Comparison of ENCODE assay signal across 8 mouse cellular contexts in genomic region chr11:51290066-51290955, GRCm38 (mm10). TPM values are rescaled to one million over a fixed set of nuclear protein-coding genes. Genes with fewer than 3 reads are reported as not detected.
DNase-seq lines count a peak whose midpoint lies in the region; ATAC-seq and TF ChIP-seq lines count a peak whose summit lies in the region.

No protein-coding gene starts in this region.

- peak overlapping the region; percentile 74 for H3K4me3 ChIP-seq in intestine, embryonic 15.5 days (replicated peaks)
- H3K4me3 ChIP-seq in liver, embryonic 14.5 days (ENCODE audit: insufficient read depth in 1 of 2, low read depth in 2 of 2, low read length in 2 of 2) = peak overlapping the region; percentile 32 to 59
- peak overlapping the region; percentile 60 for H3K4me3 ChIP-seq in neural tube, embryonic 15.5 days (replicated peaks)

- 2% methylated on average over 51 of the region's 74 CpGs for WGBS in intestine, embryonic 15.5 days
- 3% methylated on average over 73 of the region's 74 CpGs for WGBS in liver, embryonic 14.5 days (ENCODE audit: insufficient replicate concordance)
- WGBS in neural tube, embryonic 15.5 days = 2% methylated on average over 73 of the region's 74 CpGs

- H3K4me2 ChIP-seq in intestine, embryonic 15.5 days (replicated peaks) = peak overlapping the region; percentile 86
- peak overlapping the region; percentile 71 for H3K4me2 ChIP-seq in liver, embryonic 14.5 days (ENCODE audit: low read depth)
- peak overlapping the region; percentile 99 for H3K4me2 ChIP-seq in neural tube, embryonic 15.5 days

- DNase-seq in cerebellum, postnatal 10 days = peak; percentile 58 to 64
- DNase-seq in adrenal gland, postnatal 14 days = peak; percentile 79
- peak; percentile 66 for DNase-seq in gastrocnemius, postnatal 10 days
- DNase-seq in liver, embryonic 14.5 days (ENCODE audit: low read depth in 3 of 3, low spot score in 3 of 3) = no peak
- peak; percentile 18 for DNase-seq in urinary bladder, postnatal 25 days (ENCODE audit: low spot score)

- ATAC-seq in cerebellum, adult (ENCODE audit: insufficient number of reproducible peaks, low FRiP score, low TSS enrichment) = no peak; the same call in 1 of the 2 replicates
- ATAC-seq in intestine, embryonic 15.5 days = peak; percentile 87
- ATAC-seq in liver, embryonic 14.5 days (ENCODE audit: insufficient read depth) = no peak; the same call in 1 of the 2 replicates
- ATAC-seq in neural tube, embryonic 15.5 days (ENCODE audit: low FRiP score) = peak; percentile 83

- H3K27ac ChIP-seq in intestine, embryonic 15.5 days = peak overlapping the region; percentile 81
- H3K27ac ChIP-seq in liver, embryonic 14.5 days = no peak overlapping the region
- peak overlapping the region; percentile 41; the same call in 1 of the 2 replicates for H3K27ac ChIP-seq in neural tube, embryonic 15.5 days (replicated peaks)

- H3K36me3 ChIP-seq in intestine, embryonic 15.5 days = no peaks in the 10 kb centered on the region
- H3K36me3 ChIP-seq in liver, embryonic 14.5 days (replicated peaks; ENCODE audit: control insufficient read depth, insufficient read depth, low read depth) = no peaks in the 10 kb centered on the region
- peaks cover 1% of the 10 kb centered on the region; the same call in 1 of the 2 replicates for H3K36me3 ChIP-seq in neural tube, embryonic 15.5 days

- no peak for TF ChIP-seq EP300 in liver, embryonic 14.5 days (IDR thresholded peaks at IDR 0.05; ENCODE audit: low read depth)

- 0 out of 2 replicates have a peak, but pooled peaks cover 11% of the 10 kb centered on the region for H3K4me1 ChIP-seq in intestine, embryonic 15.5 days (replicated peaks)
- no peaks in the 10 kb centered on the region for H3K4me1 ChIP-seq in liver, embryonic 14.5 days (replicated peaks; ENCODE audit: control insufficient read depth in 2 of 2, insufficient read depth in 2 of 2, low read length in 1 of 2)
- peaks cover 19% of the 10 kb centered on the region for H3K4me1 ChIP-seq in neural tube, embryonic 15.5 days

- H3K9me3 ChIP-seq in intestine, embryonic 15.5 days = no peaks in the 10 kb centered on the region
- H3K9me3 ChIP-seq in liver, embryonic 14.5 days (ENCODE audit: control insufficient read depth, low read length) = no peaks in the 10 kb centered on the region
- H3K9me3 ChIP-seq in neural tube, embryonic 15.5 days (replicated peaks) = no peaks in the 10 kb centered on the region

- no peaks in the 10 kb centered on the region for H3K27me3 ChIP-seq in intestine, embryonic 15.5 days (replicated peaks)
- H3K27me3 ChIP-seq in liver, embryonic 14.5 days (ENCODE audit: control insufficient read depth, insufficient read depth, low read length) = peaks cover 26% of the 10 kb centered on the region
- H3K27me3 ChIP-seq in neural tube, embryonic 15.5 days (replicated peaks) = peaks cover 18% of the 10 kb centered on the region

- no peak for TF ChIP-seq CTCF in liver, embryonic 14.5 days (IDR thresholded peaks at IDR 0.05; ENCODE audit: low read depth)

- peak overlapping the region; percentile 66 for H3K9ac ChIP-seq in intestine, embryonic 15.5 days
- H3K9ac ChIP-seq in liver, embryonic 14.5 days (replicated peaks) = no peak overlapping the region
- H3K9ac ChIP-seq in neural tube, embryonic 15.5 days (replicated peaks) = peak overlapping the region; percentile 58

RNA-seq across cellular contexts. Expression of gene Col23a1, which starts 0.6 kb away (rescaled TPM):
- 7.2 and 7.5 TPM in 2 replicates for total RNA-seq in adrenal gland, postnatal 14 days (2021)
- 10 to 100 TPM; 12.0 to 15.2 TPM for total RNA-seq in gastrocnemius, postnatal 10 days (2021)
- 17.7 and 19.2 TPM in 2 replicates for polyA plus RNA-seq in intestine, embryonic 15.5 days (2015; fragmentation: Nextera tagmentation; extraction: Ambion mirVana)
- 0.19 TPM in 2 replicates for polyA plus RNA-seq in liver, embryonic 14.5 days (2012; rRNA removed)
- polyA plus RNA-seq in liver, embryonic 14.5 days (2014; fragmentation: Nextera tagmentation; extraction: Ambion mirVana) = 0.10 and 0.11 TPM in 2 replicates
- polyA plus RNA-seq in neural tube, embryonic 15.5 days (2015; fragmentation: Nextera tagmentation; extraction: Ambion mirVana) = 9.1 and 10.5 TPM in 2 replicates

RNA-seq across cellular contexts. Expression of gene BC049762, which starts 27.5 kb away (rescaled TPM):
- total RNA-seq in adrenal gland, postnatal 14 days (2021) = 0.64 and 0.93 TPM in 2 replicates
- not detected for total RNA-seq in gastrocnemius, postnatal 10 days (2021)
- 0.64 TPM in 1 of 2 replicates, not detected in the other for polyA plus RNA-seq in intestine, embryonic 15.5 days (2015; fragmentation: Nextera tagmentation; extraction: Ambion mirVana)
- 0.18 and 0.38 TPM in 2 replicates for polyA plus RNA-seq in liver, embryonic 14.5 days (2012; rRNA removed)
- 0.57 and 0.63 TPM in 2 replicates for polyA plus RNA-seq in liver, embryonic 14.5 days (2014; fragmentation: Nextera tagmentation; extraction: Ambion mirVana)
- 0.49 and 0.54 TPM in 2 replicates for polyA plus RNA-seq in neural tube, embryonic 15.5 days (2015; fragmentation: Nextera tagmentation; extraction: Ambion mirVana)

RNA-seq across cellular contexts. Expression of gene Clk4, which starts 28.8 kb away (rescaled TPM):
- total RNA-seq in adrenal gland, postnatal 14 days (2021) = 78.3 and 92.0 TPM in 2 replicates
- 10 to 100 TPM; 35.2 to 58.9 TPM for total RNA-seq in gastrocnemius, postnatal 10 days (2021)
- 90.1 and 96.1 TPM in 2 replicates for polyA plus RNA-seq in intestine, embryonic 15.5 days (2015; fragmentation: Nextera tagmentation; extraction: Ambion mirVana)
- polyA plus RNA-seq in liver, embryonic 14.5 days (2012; rRNA removed) = 34.1 and 49.9 TPM in 2 replicates
- 45.2 and 55.8 TPM in 2 replicates for polyA plus RNA-seq in liver, embryonic 14.5 days (2014; fragmentation: Nextera tagmentation; extraction: Ambion mirVana)
- polyA plus RNA-seq in neural tube, embryonic 15.5 days (2015; fragmentation: Nextera tagmentation; extraction: Ambion mirVana) = 118 and 124 TPM in 2 replicates

Comparison
In these comparisons a context has a peak if more than half of its experiments do, and no peak if none do; other contexts are left out.
1. DNase-seq: peak in cerebellum, postnatal 10 days (2 of 2), adrenal gland, postnatal 14 days (single experiment), gastrocnemius, postnatal 10 days (single experiment) and urinary bladder, postnatal 25 days (single experiment); none in liver, embryonic 14.5 days (0 of 3).
2. ATAC-seq: peak in intestine, embryonic 15.5 days (single experiment) and neural tube, embryonic 15.5 days (single experiment); none in cerebellum, adult (single experiment) and liver, embryonic 14.5 days (single experiment).
3. Peak in every context shown above with its lines, with median percentiles within 50 percentile points of each other: H3K4me2 ChIP-seq and H3K4me3 ChIP-seq.